Mouse (Mus musculus): ENCODE measurements around the gene Zfp592. TPM values are rescaled to one million over a fixed set of nuclear protein-coding genes. Genes with fewer than 3 reads are reported as not detected.

The Zfp592 gene
- total and polyA plus RNA-seq, 3 experiments: 12.9 to 33.0 TPM; not detected in 1

DNA sequence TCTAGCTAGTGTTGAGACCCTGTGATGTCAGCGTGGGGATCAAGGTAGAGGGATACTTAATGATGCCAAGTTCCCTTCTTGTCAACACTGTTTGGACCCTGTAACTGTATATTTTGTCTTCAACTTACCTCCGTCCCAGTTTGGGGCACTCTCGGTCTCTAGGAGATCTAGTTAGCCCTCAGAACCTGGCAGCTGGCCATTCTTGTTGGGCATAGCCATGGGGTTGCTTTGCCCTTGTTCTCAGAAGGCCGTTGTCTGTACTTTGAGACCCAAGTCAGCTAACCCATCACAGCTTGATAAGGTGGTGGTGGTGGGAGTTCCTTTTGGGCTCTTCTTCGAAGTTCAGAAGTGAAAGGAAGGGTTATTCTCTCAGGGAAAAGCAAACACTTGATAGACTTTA is 56.5 kb downstream of the Zfp592 start:
- H3K27me3 ChIP-seq (ENCODE audit: control insufficient read depth in 1 of 2, insufficient read depth in 2 of 2, low read length in 2 of 2): no peaks in the 10 kb centered on the region
- no peak overlapping the region for H3K4me3 ChIP-seq (ENCODE audit: control insufficient read depth in 1 of 2, insufficient read depth in 1 of 2, low read depth in 2 of 2, low read length in 2 of 2)
- H3K9ac ChIP-seq (ENCODE audit: control insufficient read depth, low read depth, low read length, poor library complexity, severe bottlenecking): no peak overlapping the region
- H3K9me3 ChIP-seq (replicated peaks; ENCODE audit: insufficient read depth, low read length): no peaks in the 10 kb centered on the region
- no peak overlapping the region for H3K27ac ChIP-seq (ENCODE audit: control insufficient read depth, low read depth, low read length)
- no peaks in the 10 kb centered on the region for H3K36me3 ChIP-seq (ENCODE audit: control insufficient read depth in 1 of 2, insufficient read depth in 2 of 2, low read length in 2 of 2)
- no peak for DNase-seq (ENCODE audit: low read depth, low spot score)
- no peaks in the 10 kb centered on the region for H3K79me2 ChIP-seq (ENCODE audit: control insufficient read depth, insufficient read depth, low read length, poor library complexity)
- TF ChIP-seq POLR2A (IDR thresholded peaks at IDR 0.05; ENCODE audit: control insufficient read depth in 1 of 2, insufficient read depth in 1 of 2, low read depth in 1 of 2, low read length in 2 of 2, poor library complexity in 1 of 2) (no peak), GABPA (IDR thresholded peaks at IDR 0.05; ENCODE audit: low read depth, low read length) (no peak), ZNF384 (IDR thresholded peaks at IDR 0.05; ENCODE audit: low read depth, low read length) (no peak), ZMIZ1 (IDR thresholded peaks at IDR 0.05; ENCODE audit: low read depth, low read length) (no peak), USF1 (IDR thresholded peaks at IDR 0.05; ENCODE audit: low read depth, low read length) (no peak), HCFC1 (IDR thresholded peaks at IDR 0.05; ENCODE audit: low read depth, low read length) (no peak), MYB (IDR thresholded peaks at IDR 0.05; ENCODE audit: low read depth, low read length) (no peak), TAL1 (IDR thresholded peaks at IDR 0.05; ENCODE audit: low read length) (no peak), EP300 (IDR thresholded peaks at IDR 0.05; ENCODE audit: low read depth in 1 of 2, low read length in 2 of 2) (no peak), MAX (IDR thresholded peaks at IDR 0.05; ENCODE audit: low read length) (no peak), ELF1 (IDR thresholded peaks at IDR 0.05; ENCODE audit: low read depth, low read length) (no peak), GATA1 (IDR thresholded peaks at IDR 0.05; ENCODE audit: low read depth, low read length) (no peak), MYC (IDR thresholded peaks at IDR 0.05; ENCODE audit: low read depth, low read length) (no peak), ZC3H11A (IDR thresholded peaks at IDR 0.05; ENCODE audit: low read depth, low read length) (no peak), MEF2A (IDR thresholded peaks at IDR 0.05; ENCODE audit: extremely low read depth, insufficient replicate concordance, low read depth, low read length, poor library complexity, severe bottlenecking) (no peak)
- H3K4me1 ChIP-seq (ENCODE audit: control insufficient read depth in 1 of 2, insufficient read depth in 2 of 2, low read length in 2 of 2): no peaks in the 10 kb centered on the region

- Histone ChIP-seq H3K36me3 (ENCODE audit: control insufficient read depth in 1 of 2, insufficient read depth in 2 of 2, low read length in 2 of 2) (peaks cover 0 to 16% of the 10 kb centered on the region in 2 experiments; a peak in 2 of 4 replicates), H3K27ac (ENCODE audit: control insufficient read depth, low read depth, low read length) (no peak overlapping the region), H3K79me2 (ENCODE audit: control insufficient read depth, insufficient read depth, low read length, poor library complexity) (no peaks in the 10 kb centered on the region), H3K9me3 (replicated peaks; ENCODE audit: insufficient read depth, low read length) (no peaks in the 10 kb centered on the region), H3K9ac (ENCODE audit: control insufficient read depth, low read depth, low read length, poor library complexity, severe bottlenecking) (no peak overlapping the region), H3K4me3 (ENCODE audit: control insufficient read depth in 1 of 2, insufficient read depth in 1 of 2, low read depth in 2 of 2, low read length in 2 of 2) (no peak overlapping the region), H3K27me3 (ENCODE audit: control insufficient read depth in 1 of 2, insufficient read depth in 2 of 2, low read length in 2 of 2) (no peaks in the 10 kb centered on the region), H3K4me1 (ENCODE audit: control insufficient read depth in 1 of 2, insufficient read depth in 2 of 2, low read length in 2 of 2) (peaks cover 5 to 23% of the 10 kb centered on the region in 2 experiments)
- TF ChIP-seq CHD2 (IDR thresholded peaks at IDR 0.05; ENCODE audit: low read length): no peak
- TF ChIP-seq ZC3H11A (IDR thresholded peaks at IDR 0.05; ENCODE audit: low read depth, low read length): no peak
- TF ChIP-seq USF1 (IDR thresholded peaks at IDR 0.05; ENCODE audit: low read depth, low read length): peak; percentile 26; the same call in 1 of the 2 replicates
- no peak for DNase-seq (ENCODE audit: low read depth, low spot score)
Observed at GRCm38 (mm10) chr7:81055709-81056370, 62.4 kb downstream of the Zfp592 start.

All from MEL (cell line).